8 mouse cellular contexts compared by ENCODE assay signal in genomic region chr6:122297279-122298222, GRCm38 (mm10). TPM values are rescaled to one million over a fixed set of nuclear protein-coding genes. Genes with fewer than 3 reads are reported as not detected.
DNase-seq lines count a peak whose midpoint lies in the region; ATAC-seq and TF ChIP-seq lines count a peak whose summit lies in the region.

No protein-coding gene starts in this region.

- TF ChIP-seq CTCF in kidney, adult 2 months (conservative IDR thresholded peaks at IDR 0.05; ENCODE audit: insufficient read depth, insufficient read length, low read depth, low read length): no peak
- no peak for TF ChIP-seq CTCF in G1E (IDR thresholded peaks at IDR 0.05; ENCODE audit: low read depth, low read length)
- TF ChIP-seq CTCF in small intestine, adult 2 months (IDR thresholded peaks at IDR 0.05; ENCODE audit: extremely low read depth, insufficient read length, insufficient replicate concordance, low read depth, low read length): no peak

- no peak for TF ChIP-seq POLR2A in kidney, adult 2 months (IDR thresholded peaks at IDR 0.05; ENCODE audit: low read depth, low read length)
- TF ChIP-seq POLR2A in small intestine, adult 2 months (IDR thresholded peaks at IDR 0.05; ENCODE audit: low read depth, low read length): no peak

- H3K4me3 ChIP-seq in kidney, adult 2 months (ENCODE audit: insufficient read depth, low read depth, low read length): peak overlapping the region; percentile 56
- peak overlapping the region; percentile 66 for H3K4me3 ChIP-seq in G1E (ENCODE audit: low read depth, low read length)
- H3K4me3 ChIP-seq in small intestine, adult 2 months (ENCODE audit: low read depth, low read length): peak overlapping the region; percentile 66

- H3K36me3 ChIP-seq in kidney, adult 2 months (ENCODE audit: control insufficient read depth, insufficient read depth, low read length): no peaks in the 10 kb centered on the region
- no peaks in the 10 kb centered on the region for H3K36me3 ChIP-seq in G1E (replicated peaks)
- H3K36me3 ChIP-seq in small intestine, adult 2 months (ENCODE audit: control insufficient read depth, insufficient read depth, low read length): no peaks in the 10 kb centered on the region

- no peaks in the 10 kb centered on the region for H3K9me3 ChIP-seq in G1E (replicated peaks)

- no peak overlapping the region for H3K27ac ChIP-seq in kidney, adult 2 months (ENCODE audit: insufficient read depth, low read depth, low read length)
- H3K27ac ChIP-seq in small intestine, adult 2 months (ENCODE audit: insufficient read depth, low read depth, low read length): no peak overlapping the region

- 7% methylated on average over 25 of the region's 25 CpGs for whole genome bisulfite sequencing in kidney, adult 2 months
- WGBS in small intestine, adult 2 months: 10% methylated on average over 25 of the region's 25 CpGs

- peak; percentile 15 for DNase-seq in kidney, adult 2 months
- DNase-seq in kidney, postnatal 36 days: no peak
- peak; percentile 53 for DNase-seq in G1E (ENCODE audit: low spot score)
- DNase-seq in induced T-regulatory cell, adult 2 months (ENCODE audit: low read depth): peak; percentile 74
- DNase-seq in thymus, postnatal 36 days: no peak

- no peaks in the 10 kb centered on the region for H3K27me3 ChIP-seq in kidney, adult 2 months (replicated peaks; ENCODE audit: control insufficient read depth, insufficient read depth, low read length)
- H3K27me3 ChIP-seq in G1E (ENCODE audit: insufficient read depth, low read length): no peaks in the 10 kb centered on the region
- H3K27me3 ChIP-seq in small intestine, adult 2 months (ENCODE audit: control insufficient read depth, insufficient read depth, low read length): peaks cover 4% of the 10 kb centered on the region; the same call in 1 of the 2 replicates

- no peaks in the 10 kb centered on the region for H3K4me1 ChIP-seq in kidney, adult 2 months (ENCODE audit: control insufficient read depth, insufficient read depth, low read length)
- peaks cover 54% of the 10 kb centered on the region for H3K4me1 ChIP-seq in G1E (ENCODE audit: insufficient read depth, low read depth, low read length)
- no peaks in the 10 kb centered on the region for H3K4me1 ChIP-seq in small intestine, adult 2 months (ENCODE audit: control insufficient read depth, insufficient read depth, insufficient read length, low read length)

- ATAC-seq in G1E (ENCODE audit: extremely low read depth, insufficient number of reproducible peaks, low FRiP score, poor library complexity, severe bottlenecking): peak; percentile 18; the same call in 1 of the 2 replicates
- 0 out of 2 replicates have a peak, but pooled peaks have one; percentile 61 for ATAC-seq in erythroid progenitor cell, adult 5-6 weeks (replicated peaks; ENCODE audit: low FRiP score, poor library complexity, severe bottlenecking)
- peak; percentile 74 for ATAC-seq in megakaryocyte, adult 5-6 weeks (ENCODE audit: poor library complexity, severe bottlenecking)

RNA-seq across cellular contexts. Expression of gene M6pr, which starts 11.0 kb away (rescaled TPM):
- 94.4 and 107 TPM in 2 replicates for polyA plus RNA-seq in kidney, adult 2 months (2012; rRNA removed)
- total RNA-seq in G1E (2014; fragmentation: Nextera tagmentation) (174 and 190 TPM in 2 replicates), G1E (2017) (521 and 552 TPM in 2 replicates)
- 23.0 and 27.4 TPM in 2 replicates for polyA plus RNA-seq in G1E (2012)
- total RNA-seq in erythroid progenitor cell, adult 5-6 weeks (2015; ENCODE audit: low replicate concordance): 48.2 and 50.8 TPM in 2 replicates
- total RNA-seq in erythroid progenitor cell, adult 5-6 weeks (2017; ENCODE audit: low replicate concordance): 74.6 and 75.7 TPM in 2 replicates
- 158 and 160 TPM in 2 replicates for total RNA-seq in megakaryocyte, adult 5-6 weeks (2015)
- total RNA-seq in megakaryocyte, adult 5-6 weeks (2017): 329 and 358 TPM in 2 replicates
- 15.2 and 23.9 TPM in 2 replicates for polyA plus RNA-seq in small intestine, adult 2 months (2012; rRNA removed)

RNA-seq across cellular contexts. Expression of gene Klrg1, which starts 14.9 kb away (rescaled TPM):
- polyA plus RNA-seq in kidney, adult 2 months (2012; rRNA removed): 0.08 TPM in 1 of 2 replicates, not detected in the other
- total RNA-seq in G1E (2014; fragmentation: Nextera tagmentation) (2.1 and 3.8 TPM in 2 replicates), G1E (2017) (0.70 and 0.93 TPM in 2 replicates)
- polyA plus RNA-seq in G1E (2012): 0.03 TPM in 1 of 2 replicates, not detected in the other
- 0.72 TPM in 1 of 2 replicates, not detected in the other for total RNA-seq in erythroid progenitor cell, adult 5-6 weeks (2015; ENCODE audit: low replicate concordance)
- total RNA-seq in erythroid progenitor cell, adult 5-6 weeks (2017; ENCODE audit: low replicate concordance): not detected in 2 replicates
- 0.56 and 0.64 TPM in 2 replicates for total RNA-seq in megakaryocyte, adult 5-6 weeks (2015)
- 0.44 and 0.65 TPM in 2 replicates for total RNA-seq in megakaryocyte, adult 5-6 weeks (2017)
- polyA plus RNA-seq in small intestine, adult 2 months (2012; rRNA removed): 0.14 and 0.28 TPM in 2 replicates

RNA-seq across cellular contexts. Expression of gene Phc1, which starts 42.8 kb away (rescaled TPM):
- polyA plus RNA-seq in kidney, adult 2 months (2012; rRNA removed): 27.4 and 39.1 TPM in 2 replicates
- total RNA-seq in G1E (2014; fragmentation: Nextera tagmentation): 78.0 and 96.6 TPM in 2 replicates
- total RNA-seq in G1E (2017): 13.5 and 15.4 TPM in 2 replicates
- polyA plus RNA-seq in G1E (2012): 24.0 and 86.6 TPM in 2 replicates
- total RNA-seq in erythroid progenitor cell, adult 5-6 weeks (2015; ENCODE audit: low replicate concordance): 2.2 and 8.0 TPM in 2 replicates
- total RNA-seq in erythroid progenitor cell, adult 5-6 weeks (2017; ENCODE audit: low replicate concordance): 1.0 and 1.4 TPM in 2 replicates
- total RNA-seq in megakaryocyte, adult 5-6 weeks (2015): 5.0 and 13.3 TPM in 2 replicates
- total RNA-seq in megakaryocyte, adult 5-6 weeks (2017): 3.3 and 3.6 TPM in 2 replicates
- polyA plus RNA-seq in small intestine, adult 2 months (2012; rRNA removed): 10.5 and 13.6 TPM in 2 replicates

Comparison
In these comparisons a context has a peak if more than half of its experiments do, and no peak if none do; other contexts are left out.
1. DNase-seq: peak in kidney, adult 2 months (single experiment), G1E (single experiment) and induced T-regulatory cell, adult 2 months (single experiment); none in kidney, postnatal 36 days (0 of 2) and thymus, postnatal 36 days (0 of 2).
2. ATAC-seq: peak in every context shown above with its lines; median percentile 74 in megakaryocyte, adult 5-6 weeks; 61 in erythroid progenitor cell, adult 5-6 weeks; 18 in G1E.
3. Peak in every context shown above with its lines, with median percentiles within 50 percentile points of each other: H3K4me3 ChIP-seq.